Mouse (Mus musculus): ENCODE data around the gene Fam20b. TPM values are rescaled to one million over a fixed set of nuclear protein-coding genes. Genes with fewer than 3 reads are reported as not detected.

Gene Fam20b
- total RNA-seq, 2 experiments from 2014 or later, result 75.4 to 78.3 TPM

- peak in 1 of 2 experiments; percentile 13 for DNase-seq (ENCODE audit: low spot score in 2 of 2)
- H3K27ac ChIP-seq, result no peak overlapping the region
- no peak overlapping the region for H3K4me3 ChIP-seq
- TF ChIP-seq CTCF (conservative IDR thresholded peaks at IDR 0.05), result no peak
These were observed 29.6 kb upstream of the Fam20b start for GRCm38 (mm10) chr1:156748435-156749005.

GRCm38 (mm10) chr1:156745188-156745810 lies 26.4 kb upstream of the Fam20b start:
- no peak for TF ChIP-seq CTCF (conservative IDR thresholded peaks at IDR 0.05)
- no peak overlapping the region for H3K4me3 ChIP-seq
- H3K27ac ChIP-seq, result no peak overlapping the region
- no peak for DNase-seq (ENCODE audit: low spot score in 2 of 2)

GRCm38 (mm10) chr1:156741482-156742411 lies 22.9 kb upstream of the Fam20b start:
- peak; percentile 99 for TF ChIP-seq CTCF (conservative IDR thresholded peaks at IDR 0.05)
- DNase-seq (ENCODE audit: low spot score in 2 of 2), result peak; percentile 53 to 78
- Histone ChIP-seq H3K27ac (no peak overlapping the region), H3K4me3 (no peak overlapping the region)

GRCm38 (mm10) chr1:156735788-156736187 lies 16.9 kb upstream of the Fam20b start:
- no peak for DNase-seq (ENCODE audit: low spot score in 2 of 2)
- no peak for TF ChIP-seq CTCF (conservative IDR thresholded peaks at IDR 0.05)
- Histone ChIP-seq H3K27ac (no peak overlapping the region), H3K4me3 (no peak overlapping the region)

- Histone ChIP-seq H3K4me3 (no peak overlapping the region), H3K27ac (no peak overlapping the region)
- no peak for DNase-seq (ENCODE audit: low spot score in 2 of 2)
- TF ChIP-seq CTCF (conservative IDR thresholded peaks at IDR 0.05), result no peak
These were observed 15.1 kb upstream of the Fam20b start for GRCm38 (mm10) chr1:156734019-156734418.

- no peak for TF ChIP-seq CTCF (conservative IDR thresholded peaks at IDR 0.05)
- Histone ChIP-seq H3K27ac (no peak overlapping the region), H3K4me3 (no peak overlapping the region)
- DNase-seq (ENCODE audit: low spot score in 2 of 2), result no peak
These were observed 14.7 kb upstream of the Fam20b start for GRCm38 (mm10) chr1:156733559-156733958.

- TF ChIP-seq CTCF (conservative IDR thresholded peaks at IDR 0.05), result no peak
- no peak overlapping the region for H3K4me3 ChIP-seq
- no peak for DNase-seq (ENCODE audit: low spot score in 2 of 2)
- H3K27ac ChIP-seq, result no peak overlapping the region
These were observed 14.1 kb upstream of the Fam20b start for GRCm38 (mm10) chr1:156732996-156733395.

GRCm38 (mm10) chr1:156730802-156731201 lies 11.9 kb upstream of the Fam20b start:
- H3K4me3 ChIP-seq, result no peak overlapping the region
- peak; percentile 68 for TF ChIP-seq CTCF (conservative IDR thresholded peaks at IDR 0.05)
- DNase-seq (ENCODE audit: low spot score in 2 of 2), result no peak
- H3K27ac ChIP-seq, result no peak overlapping the region

GRCm38 (mm10) chr1:156727234-156728108 lies 8.6 kb upstream of the Fam20b start:
- H3K27ac ChIP-seq, result no peak overlapping the region
- DNase-seq (ENCODE audit: low spot score in 2 of 2), result no peak
- H3K4me3 ChIP-seq, result no peak overlapping the region
- no peak for TF ChIP-seq CTCF (conservative IDR thresholded peaks at IDR 0.05)

GRCm38 (mm10) chr1:156722089-156722488 lies 3.2 kb upstream of the Fam20b start:
- no peak for TF ChIP-seq CTCF (conservative IDR thresholded peaks at IDR 0.05)
- Histone ChIP-seq H3K4me3 (no peak overlapping the region), H3K27ac (no peak overlapping the region)
- no peak for DNase-seq (ENCODE audit: low spot score in 2 of 2)

GRCm38 (mm10) chr1:156720046-156720445 lies 1.2 kb upstream of the Fam20b start:
- DNase-seq (ENCODE audit: low spot score in 2 of 2), result no peak
- no peak for TF ChIP-seq CTCF (conservative IDR thresholded peaks at IDR 0.05)

GRCm38 (mm10) chr1:156718286-156718949 lies 468 bp downstream of the Fam20b start:
- peak overlapping the region; percentile 95 for H3K27ac ChIP-seq
- peak; percentile 61 for TF ChIP-seq CTCF (conservative IDR thresholded peaks at IDR 0.05)
- H3K4me3 ChIP-seq, result peak overlapping the region; percentile 97
- peak in 1 of 2 experiments; percentile 23 for DNase-seq (ENCODE audit: low spot score in 2 of 2)

More at GRCm38 (mm10) chr1:156720046-156720445, 1.2 kb upstream of the Fam20b start:
- Histone ChIP-seq H3K4me3 (no peak overlapping the region), H3K27ac (no peak overlapping the region)

Measured in layer of hippocampus, adult 2 months (tissue).